Mouse (Mus musculus): ENCODE results near the gene Eef1g.

GRCm38 (mm10) chr19:8965075-8965474 lies 1.8 kb upstream of the Eef1g start:
- no peak for TF ChIP-seq CTCF (IDR thresholded peaks at IDR 0.05; ENCODE audit: low read depth, low read length)
- TF ChIP-seq GATA1 (IDR thresholded peaks at IDR 0.05; ENCODE audit: borderline replicate concordance, low read length), result no peak
- no peak for TF ChIP-seq POLR2AphosphoS5 (IDR thresholded peaks at IDR 0.05; ENCODE audit: insufficient replicate concordance, low read depth, low read length)
- no peak for TF ChIP-seq TAL1 (conservative IDR thresholded peaks at IDR 0.05; ENCODE audit: low read depth, low read length)
